Comparison of ENCODE assay signal across 1 mouse cellular context in the genomic region with DNA sequence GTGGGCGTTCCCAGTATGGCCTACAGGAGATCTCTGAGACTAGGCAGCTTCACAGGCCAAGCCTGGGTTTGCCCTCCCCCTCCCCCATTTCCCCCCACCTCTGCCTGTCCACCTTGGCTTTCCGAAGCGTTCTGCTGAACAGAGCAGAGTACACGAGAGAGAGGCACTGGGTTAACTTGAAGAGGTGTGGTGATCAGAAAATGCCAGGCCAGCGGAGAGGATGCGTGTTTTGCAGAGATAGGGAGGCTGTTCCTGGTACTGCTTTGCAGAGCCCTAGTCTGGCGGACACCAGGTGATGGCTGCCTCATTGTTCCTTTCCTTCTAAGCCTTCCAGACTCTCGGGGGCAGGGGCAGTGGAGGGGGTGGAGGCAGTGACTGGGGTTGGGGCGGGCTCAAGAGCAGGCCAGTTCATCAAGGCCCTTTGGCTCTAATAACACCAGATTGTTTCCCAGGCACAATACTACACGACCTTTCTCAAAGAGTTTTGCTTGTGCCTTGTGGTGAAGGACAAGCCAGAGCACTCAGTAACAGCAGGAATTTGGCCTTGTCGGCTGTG.
A peak's percentile ranks its signal among the peaks of the same experiment; 100 is the strongest.
TF ChIP-seq lines count a peak whose summit lies in the region.

No protein-coding gene starts in this region.

TF ChIP-seq in MEL, 35 proteins besides CTCF, POLR2A, EP300 and RAD21 (continued from another document):
- TF ChIP-seq TBP (IDR thresholded peaks at IDR 0.05; ENCODE audit: low read depth, low read length) = no peak
- peak; percentile 86 for TF ChIP-seq GATA1 (IDR thresholded peaks at IDR 0.05; ENCODE audit: low read depth, low read length)
- TF ChIP-seq ZC3H11A (IDR thresholded peaks at IDR 0.05; ENCODE audit: low read depth, low read length) = no peak
- no peak for TF ChIP-seq ZNF384 (IDR thresholded peaks at IDR 0.05; ENCODE audit: low read depth, low read length)
- TF ChIP-seq MAFK (IDR thresholded peaks at IDR 0.05; ENCODE audit: borderline replicate concordance, low read depth, low read length) = no peak
- TF ChIP-seq POLR2AphosphoS5 (IDR thresholded peaks at IDR 0.05; ENCODE audit: borderline replicate concordance, low read depth, low read length) = no peak
- TF ChIP-seq KAT2A (conservative IDR thresholded peaks at IDR 0.05; ENCODE audit: low read depth, low read length) = peak; percentile 31; the same call in 1 of the 2 replicates
- TF ChIP-seq ELF1 (IDR thresholded peaks at IDR 0.05; ENCODE audit: low read depth, low read length) = 0 out of 2 replicates have a peak, but pooled peaks have one; percentile 21
- TF ChIP-seq MYC (IDR thresholded peaks at IDR 0.05; ENCODE audit: low read depth, low read length) = peak; percentile 46; the same call in 1 of the 2 replicates
- TF ChIP-seq MEF2A (IDR thresholded peaks at IDR 0.05; ENCODE audit: extremely low read depth, insufficient replicate concordance, low read depth, low read length, poor library complexity, severe bottlenecking) = no peak
- no peak for TF ChIP-seq E2F4 (IDR thresholded peaks at IDR 0.05; ENCODE audit: borderline replicate concordance, low read depth, low read length)
- no peak for TF ChIP-seq UBTF (IDR thresholded peaks at IDR 0.05; ENCODE audit: borderline replicate concordance, insufficient read depth, low read depth, low read length)
- peak; percentile 56; the same call in 1 of the 2 replicates for TF ChIP-seq MAX (IDR thresholded peaks at IDR 0.05; ENCODE audit: low read length)
- no peak for TF ChIP-seq NELFE (IDR thresholded peaks at IDR 0.05; ENCODE audit: low read depth, low read length)
- no peak for TF ChIP-seq ZKSCAN1 (IDR thresholded peaks at IDR 0.05; ENCODE audit: low read depth, low read length)
